Mouse (Mus musculus): ENCODE results near the gene Gstp3. TPM values are rescaled to one million over a fixed set of nuclear protein-coding genes. Genes with fewer than 3 reads are reported as not detected.

Gene Gstp3
- total RNA-seq, 2 experiments from 2014 or later, result not detected

DNA sequence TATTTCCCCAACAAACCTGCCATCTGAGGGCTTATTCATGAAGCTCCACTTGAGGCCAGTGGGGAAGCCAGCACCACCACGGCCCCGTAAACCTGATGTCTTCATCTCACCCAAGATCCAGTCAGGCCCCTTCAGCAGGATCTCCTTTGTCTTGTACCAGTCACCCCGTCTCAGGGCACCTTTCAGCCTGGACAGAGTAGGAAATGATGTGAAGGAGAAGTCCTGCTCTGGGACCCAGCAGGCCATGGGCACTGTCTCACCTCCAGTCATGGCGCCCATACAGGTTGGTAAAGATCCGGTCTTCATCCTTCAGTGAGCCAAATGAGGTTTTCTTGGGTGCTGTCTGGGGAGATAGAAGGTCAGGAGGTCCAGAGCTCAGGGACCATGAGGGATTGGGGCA, 48.3 kb downstream of the Gstp3 start:
- DNase-seq, result no peak
- intact Hi-C loops (cut with DNase I), result no loop called here

Other genes starting within 250 kb of the Gstp3 start
- 10 to 100 TPM; 15.1 to 15.7 TPM for gene Chka, start 207.8 kb downstream of the Gstp3 start, total RNA-seq (2021)
- 10 to 100 TPM; 16.0 to 20.4 TPM for gene Tcirg1, start 152.4 kb downstream of the Gstp3 start, total RNA-seq (2021)
- 100 to 1,000 TPM; 438 to 441 TPM for gene Ndufs8, start 146.8 kb downstream of the Gstp3 start, total RNA-seq (2021)
- 1 to 10 TPM; 2.6 to 3.2 TPM for gene Aldh3b1, start 129.8 kb downstream of the Gstp3 start, total RNA-seq (2021)
- gene Unc93b1, start 124.4 kb downstream of the Gstp3 start, total RNA-seq (2021), result 10 to 100 TPM; 21.7 to 21.9 TPM
- under 1 TPM; 0.12 to 0.31 TPM for gene Aldh3b3, start 100.9 kb downstream of the Gstp3 start, total RNA-seq (2021)
- gene Aldh3b2, start 87.2 kb downstream of the Gstp3 start, total RNA-seq (2021), result under 1 TPM; 0.57 to 0.59 TPM
- gene Acy3, start 73.0 kb downstream of the Gstp3 start, total RNA-seq (2021), result 10 to 100 TPM; 11.7 to 15.2 TPM
- not detected for gene Tbx10, start 66.8 kb downstream of the Gstp3 start, total RNA-seq (2021)
- 10 to 100 TPM; 66.8 to 69.4 TPM for gene Nudt8, start 59.0 kb downstream of the Gstp3 start, total RNA-seq (2021)
- gene Gm49405, start 58.9 kb downstream of the Gstp3 start, total RNA-seq (2021), result 1 to 10 TPM; 2.0 to 2.6 TPM
- gene Doc2g, start 56.3 kb downstream of the Gstp3 start, total RNA-seq (2021), result 10 to 100 TPM; 73.8 to 83.6 TPM
- gene Ndufv1, start 46.8 kb downstream of the Gstp3 start, total RNA-seq (2021), result 1,000 to 10,000 TPM; 1,061 to 1,067 TPM
- 100 to 1,000 TPM; 257 to 271 TPM for gene Gstp1, start 21.6 kb downstream of the Gstp3 start, total RNA-seq (2021)
- 10 to 100 TPM; 80.8 to 90.7 TPM for gene Gstp2, start 13.5 kb downstream of the Gstp3 start, total RNA-seq (2021)
- not detected for gene Cabp2, start 22.0 kb upstream of the Gstp3 start, total RNA-seq (2021)
- 10 to 100 TPM; 24.2 to 27.5 TPM for gene Cdk2ap2, start 37.6 kb upstream of the Gstp3 start, total RNA-seq (2021)
- 10 to 100 TPM; 25.0 to 26.4 TPM for gene Pitpnm1, start 40.4 kb upstream of the Gstp3 start, total RNA-seq (2021)
- 10 to 100 TPM; 47.0 to 60.6 TPM for gene Aip, start 66.3 kb upstream of the Gstp3 start, total RNA-seq (2021)
- not detected for gene Gpr152, start 80.2 kb upstream of the Gstp3 start, total RNA-seq (2021)
- gene Cabp4, start 84.5 kb upstream of the Gstp3 start, total RNA-seq (2021), result not detected
- 10 to 100 TPM; 61.9 to 70.9 TPM for gene Coro1b, start 89.0 kb upstream of the Gstp3 start, total RNA-seq (2021)
- 1 to 10 TPM; 3.2 to 6.7 TPM for gene Ptprcap, start 94.0 kb upstream of the Gstp3 start, total RNA-seq (2021)
- 10 to 100 TPM; 21.6 to 23.6 TPM for gene Rps6kb2, start 103.8 kb upstream of the Gstp3 start, total RNA-seq (2021)
- gene Carns1, start 115.9 kb upstream of the Gstp3 start, total RNA-seq (2021), result 10 to 100 TPM; 36.1 to 43.3 TPM
- gene Tbc1d10c, start 131.7 kb upstream of the Gstp3 start, total RNA-seq (2021), result 1 to 10 TPM; 4.0 to 7.5 TPM
- gene Ppp1ca, start 132.5 kb upstream of the Gstp3 start, total RNA-seq (2021), result 100 to 1,000 TPM; 368 to 404 TPM
- 1 to 10 TPM; 4.7 to 5.0 TPM for gene Rad9a, start 142.1 kb upstream of the Gstp3 start, total RNA-seq (2021)
- 1 to 10 TPM; 1.6 to 2.0 TPM for gene Clcf1, start 154.7 kb upstream of the Gstp3 start, total RNA-seq (2021)
- not detected for gene AC109138.7, start 154.8 kb upstream of the Gstp3 start, total RNA-seq (2021)
- gene Pold4, start 172.3 kb upstream of the Gstp3 start, total RNA-seq (2021), result 10 to 100 TPM in 1 of 2 experiments, 1 to 10 TPM in 1; 9.5 to 10.8 TPM
- 1 to 10 TPM; 7.2 to 9.9 TPM for gene Ssh3, start 209.6 kb upstream of the Gstp3 start, total RNA-seq (2021)
- 1 to 10 TPM; 1.0 to 1.4 TPM for gene Ankrd13d, start 223.6 kb upstream of the Gstp3 start, total RNA-seq (2021)
- 10 to 100 TPM; 54.1 to 59.4 TPM for gene Grk2, start 246.7 kb upstream of the Gstp3 start, total RNA-seq (2021)